Mouse (Mus musculus): ENCODE results near the gene Tubb5.

GRCm38 (mm10) chr17:35859835-35860234, 21.7 kb upstream of the Tubb5 start:
- no peak for TF ChIP-seq POLR2A (IDR thresholded peaks at IDR 0.05; ENCODE audit: borderline replicate concordance, extremely low read depth, insufficient read depth, insufficient read length, poor library complexity, severe bottlenecking)
- TF ChIP-seq CTCF (IDR thresholded peaks at IDR 0.05; ENCODE audit: borderline replicate concordance, extremely low read depth, insufficient read depth, insufficient read length), result no peak

All from brain, embryonic 14.5 days (tissue).